Mouse (Mus musculus): ENCODE results near the gene Pabpn1.

DNA sequence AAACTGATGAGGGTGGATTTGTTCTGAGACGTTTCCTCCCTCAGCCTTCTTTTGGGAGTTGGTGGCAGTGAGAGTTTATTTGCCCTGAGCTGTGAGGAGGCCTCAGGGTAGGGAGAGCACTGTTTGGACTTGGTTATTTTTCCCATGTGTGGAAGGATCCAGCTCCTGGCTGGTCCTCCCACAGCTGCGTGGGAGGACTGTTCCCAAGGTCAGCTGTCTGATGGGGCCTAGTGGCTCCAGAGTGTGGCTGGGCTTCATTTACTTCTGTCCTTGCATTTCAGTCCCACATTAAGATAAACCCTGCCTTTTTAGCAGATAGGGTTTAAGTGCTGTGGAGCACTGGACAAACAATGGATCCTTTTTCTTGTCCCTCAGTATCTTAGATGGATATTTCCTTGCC lies 5.1 kb downstream of the Pabpn1 start:
- no peak for TF ChIP-seq POLR2A (IDR thresholded peaks at IDR 0.05; ENCODE audit: low read depth, low read length)
- TF ChIP-seq CTCF (IDR thresholded peaks at IDR 0.05; ENCODE audit: borderline replicate concordance, insufficient read depth, low read length), result no peak
